Mouse (Mus musculus) brain, adult 2 months (tissue): ENCODE data around the gene Olfr810.

ENCODE experiments used
- DNase-seq: peaks from one replicate; pipeline ENCODE4 v3.0.0; 2011; ENCODE audit warnings: low read depth, low spot score

The Olfr810 gene

DNA sequence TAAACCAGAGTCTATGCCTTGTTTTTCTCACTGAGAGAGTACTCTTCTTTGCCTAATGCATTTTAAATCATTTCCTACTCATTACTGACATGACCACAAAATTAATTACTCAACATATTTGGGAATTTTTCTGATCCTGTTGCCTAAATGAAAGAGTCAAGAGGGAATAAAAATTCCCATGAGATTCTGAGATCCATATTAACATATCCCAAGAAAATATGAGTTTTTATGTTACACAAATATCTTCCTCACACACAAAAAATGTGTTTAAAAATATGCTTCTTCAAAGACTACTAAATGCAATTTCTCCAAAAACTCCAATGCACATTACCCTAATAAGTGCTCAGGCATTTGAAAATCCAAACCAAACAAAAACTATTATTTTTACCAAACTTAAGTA is at the start of gene Olfr810:
Gene Olfr810, minus strand, starts transcription at position 101 of the 400 bp plus-strand sequence.
- DNase-seq = no peak

DNA sequence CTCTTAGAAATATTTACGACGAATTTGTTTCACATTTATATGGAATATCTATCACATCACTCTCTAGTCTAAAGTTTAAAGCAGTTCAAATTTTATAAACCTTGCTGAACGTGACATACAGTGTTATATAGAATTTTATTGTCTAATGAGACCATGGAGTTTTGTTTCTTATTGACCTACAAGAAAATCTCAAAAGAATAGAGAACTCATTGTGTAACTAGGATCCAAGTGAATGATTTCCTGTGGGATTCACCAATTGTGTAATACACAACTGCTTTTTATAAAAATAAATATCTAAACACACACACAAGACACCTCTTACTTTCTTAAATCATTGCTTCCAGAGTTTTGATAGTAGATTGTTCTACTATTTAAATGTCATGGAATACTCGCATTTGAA is 9.6 kb upstream of the Olfr810 start, which contains the start of gene Olfr811:
Gene Olfr811, minus strand, starts transcription at position 101 of the 400 bp plus-strand sequence.
- DNase-seq = no peak

DNA sequence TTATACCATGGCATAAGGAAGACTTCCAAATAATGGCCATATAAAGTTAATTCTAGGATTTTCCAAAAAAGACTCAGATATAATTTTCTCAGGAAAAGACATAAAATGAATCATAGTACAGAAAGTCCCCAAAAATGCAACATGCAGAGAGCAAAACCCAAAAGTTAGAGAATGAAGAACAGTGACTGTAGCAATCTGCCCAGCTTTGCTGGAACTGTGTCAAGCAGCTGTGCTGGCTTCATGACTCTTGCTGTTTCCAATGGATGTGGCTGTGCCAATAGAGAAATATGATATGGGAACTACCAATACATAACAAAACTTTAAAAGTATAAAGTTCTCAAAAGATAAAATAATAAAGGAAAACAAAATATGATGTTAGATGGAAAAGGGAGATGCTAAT is 16.6 kb downstream of the Olfr810 start:
- no peak for DNase-seq

DNA sequence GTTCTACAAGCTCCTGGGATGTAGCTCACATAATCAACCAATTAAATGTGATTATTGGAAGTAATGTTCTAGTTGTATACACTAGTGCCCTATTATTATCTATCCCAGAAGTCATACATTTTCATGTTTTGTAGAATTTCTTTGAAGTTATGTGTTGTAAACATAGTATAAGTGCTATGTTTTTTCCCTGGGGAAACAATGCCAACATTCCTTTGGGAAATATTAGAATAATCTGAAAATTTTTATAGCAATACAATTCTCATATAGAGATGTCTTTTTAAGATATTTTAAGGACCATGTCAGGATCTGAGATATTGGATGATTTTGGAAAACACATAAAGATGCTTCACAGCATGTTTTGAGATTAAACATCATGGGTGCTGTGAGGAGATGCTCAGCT is 20.4 kb downstream of the Olfr810 start, which contains the start of gene Olfr809:
Gene Olfr809, plus strand, starts transcription at position 301 of the 400 bp plus-strand sequence.
- no peak for DNase-seq

DNA sequence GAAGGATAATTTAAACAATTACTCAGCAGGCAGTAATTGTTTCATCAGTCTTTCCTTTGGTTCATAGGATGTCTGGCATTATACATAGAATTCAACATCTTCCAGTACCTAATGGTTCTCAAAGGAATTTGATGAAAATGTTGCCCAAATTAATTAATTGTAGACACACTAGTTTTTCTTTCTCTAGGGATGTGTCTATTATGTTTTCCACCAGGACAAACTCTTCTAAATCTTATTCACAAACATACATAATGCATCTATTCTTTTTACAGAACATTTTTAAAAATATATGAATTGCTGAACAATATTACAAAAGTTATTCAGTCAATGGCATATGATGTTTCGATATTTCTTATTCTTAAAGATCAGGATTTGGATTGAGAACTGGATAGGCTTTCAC is 29.5 kb downstream of the Olfr810 start, which contains the start of gene Olfr808:
Gene Olfr808, plus strand, starts transcription at position 301 of the 400 bp plus-strand sequence.
- no peak for DNase-seq

DNA sequence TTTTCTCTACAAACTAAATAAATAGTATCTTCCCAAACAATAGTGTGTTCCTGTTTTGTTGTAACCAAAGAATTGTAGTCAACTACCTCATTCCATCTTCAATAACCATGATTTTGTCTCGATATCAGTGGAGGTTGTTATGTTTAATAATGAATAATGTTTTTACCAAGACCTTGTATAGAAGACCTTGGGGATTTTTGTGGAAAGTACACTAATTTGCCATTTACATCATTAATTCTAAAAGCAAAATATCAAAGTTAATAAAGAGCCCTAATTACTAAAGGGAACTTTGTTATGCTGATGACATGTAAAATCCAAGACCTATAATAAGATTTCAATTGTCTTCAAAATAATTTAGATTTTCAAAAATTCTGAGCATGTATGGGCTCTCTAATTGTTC is 37.0 kb downstream of the Olfr810 start, which contains the start of gene Olfr807:
Gene Olfr807, minus strand, starts transcription at position 101 of the 400 bp plus-strand sequence.
- DNase-seq = no peak

DNA sequence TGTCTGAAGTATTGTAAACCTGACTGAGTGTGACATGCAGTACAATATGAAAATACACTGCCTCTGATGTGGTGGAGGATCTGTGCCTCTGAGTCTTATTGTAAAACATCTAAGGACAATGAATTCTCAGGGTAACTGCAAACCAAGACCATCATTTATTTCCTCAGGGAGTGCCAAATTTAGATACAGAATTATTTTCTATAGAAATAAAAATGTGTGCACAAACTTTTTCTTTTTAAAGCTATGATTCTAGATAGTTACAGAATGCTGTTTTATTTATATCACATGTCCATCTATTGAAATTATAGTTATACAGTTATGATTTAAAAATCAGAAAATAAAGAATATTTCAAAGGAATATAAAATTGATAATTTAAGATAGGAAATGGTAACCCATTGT is 52.9 kb downstream of the Olfr810 start, which contains the start of gene Olfr806:
Gene Olfr806, minus strand, starts transcription at position 101 of the 400 bp plus-strand sequence.
- DNase-seq = no peak
